Mouse (Mus musculus) E14TG2a.4 (cell line): ENCODE data around the gene Prr5.

Experiments
- CTCF ChIP-seq: conservative IDR thresholded peaks from 2 replicates; pipeline ENCODE4 v1.5.1; 2014; ENCODE audit warnings: low read length
- NANOG ChIP-seq: IDR thresholded peaks from 2 replicates; pipeline ENCODE4 v1.6.1; 2014; ENCODE audit warnings: borderline replicate concordance, low read length, mixed read lengths
- POU5F1 ChIP-seq: IDR thresholded peaks from 2 replicates; pipeline ENCODE4 v1.6.1; 2014; ENCODE audit warnings: low read length, borderline replicate concordance

GRCm38 (mm10) chr15:84692645-84693044 is 23.2 kb downstream of the Prr5 start:
- TF ChIP-seq CTCF, result peak; percentile 22
- no peak for TF ChIP-seq POU5F1
- no peak for TF ChIP-seq NANOG
